ENCODE assay signal across 21 mouse cellular contexts in the genomic region with DNA sequence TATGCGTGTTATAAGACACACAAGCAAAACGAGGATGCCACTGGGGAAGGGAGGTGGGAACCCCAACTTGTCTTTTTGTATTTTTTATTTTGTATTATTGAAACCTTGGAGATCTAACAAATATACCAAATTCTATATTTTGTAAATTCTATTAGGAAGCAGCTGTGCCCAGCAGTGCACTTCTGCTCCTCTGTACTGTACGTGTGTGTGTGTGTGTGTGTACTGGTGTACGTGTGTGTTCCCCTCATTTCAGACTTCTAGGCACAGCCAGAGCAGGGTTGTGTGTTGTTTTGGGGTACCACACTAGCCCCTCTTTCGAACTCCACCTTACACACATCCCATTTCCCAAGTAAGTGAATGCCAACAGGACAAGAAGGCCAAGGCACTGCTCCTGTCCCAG. TPM values are rescaled to one million over a fixed set of nuclear protein-coding genes. Genes with fewer than 3 reads are reported as not detected.
DNase-seq lines count a peak whose midpoint lies in the region; ATAC-seq and TF ChIP-seq lines count a peak whose summit lies in the region.
"Had no signal": no experiment of that assay in that cellular context is flagged by ENCODE, and none has a peak within 500 bp of the region (broad histone marks: within the 10 kb centered on the region; RNA-seq: fewer than 3 reads in every experiment).

No protein-coding gene starts in this region.

- H3K9me3 ChIP-seq in forebrain, embryonic 11.5 days (ENCODE audit: control insufficient read depth, low read length): no peaks in the 10 kb centered on the region
- H3K9me3 ChIP-seq in forebrain, postnatal 0 days (ENCODE audit: low read length): no peaks in the 10 kb centered on the region
- H3K9me3 ChIP-seq in heart, embryonic 10.5 days: no peaks in the 10 kb centered on the region
- no peaks in the 10 kb centered on the region for H3K9me3 ChIP-seq in heart, embryonic 12.5 days (replicated peaks)
- H3K9me3 ChIP-seq: G1E had no signal

- H3K27ac ChIP-seq in forebrain, embryonic 11.5 days (ENCODE audit: low read depth, low read length): no peak overlapping the region
- H3K27ac ChIP-seq in forebrain, postnatal 0 days (ENCODE audit: low read depth, low read length): no peak overlapping the region
- no peak overlapping the region for H3K27ac ChIP-seq in heart, embryonic 10.5 days
- H3K27ac ChIP-seq in heart, embryonic 12.5 days (ENCODE audit: poor library complexity, severe bottlenecking): no peak overlapping the region

- peak; percentile 42 for DNase-seq in forebrain, embryonic 11.5 days (ENCODE audit: low spot score)
- no peak for DNase-seq in forebrain, postnatal 0 days
- DNase-seq in heart, adult 11 months: peak; percentile 55
- DNase-seq in heart, adult 8-10 months (ENCODE audit: low spot score): no peak
- DNase-seq in heart, embryonic 10.5 days (ENCODE audit: low spot score): peak; percentile 61
- DNase-seq: adrenal gland, adult 2 months; adrenal gland, adult 8-10 months; adrenal gland, postnatal 10 days; adrenal gland, postnatal 14 days; adrenal gland, postnatal 25 days; adrenal gland, postnatal 36 days; B cell, adult 2 months; cerebellum, adult 11 months; cerebellum, adult 11-12 months; cerebellum, adult 18-20 months had no signal

- 89% methylated on average over 5 of the region's 5 CpGs for WGBS in forebrain, embryonic 11.5 days
- WGBS in forebrain, postnatal 0 days: 93% methylated on average over 5 of the region's 5 CpGs
- WGBS in heart, embryonic 10.5 days: 88% methylated on average over 5 of the region's 5 CpGs
- 82% methylated on average over 5 of the region's 5 CpGs for WGBS in heart, embryonic 12.5 days

- H3K9ac ChIP-seq in forebrain, embryonic 11.5 days (ENCODE audit: low read length): no peak overlapping the region
- H3K9ac ChIP-seq in forebrain, postnatal 0 days: no peak overlapping the region
- no peak overlapping the region for H3K9ac ChIP-seq in heart, embryonic 12.5 days

- no peak overlapping the region for H3K4me3 ChIP-seq in forebrain, embryonic 11.5 days (ENCODE audit: low read depth, low read length)
- no peak overlapping the region for H3K4me3 ChIP-seq in forebrain, postnatal 0 days (ENCODE audit: low read depth, low read length)
- H3K4me3 ChIP-seq in heart, embryonic 10.5 days: no peak overlapping the region
- H3K4me3 ChIP-seq in heart, embryonic 12.5 days: no peak overlapping the region

- TF ChIP-seq CTCF in forebrain, postnatal 0 days (IDR thresholded peaks at IDR 0.05; ENCODE audit: low read depth): no peak

- no peaks in the 10 kb centered on the region for H3K27me3 ChIP-seq in forebrain, embryonic 11.5 days (ENCODE audit: control insufficient read depth, insufficient read depth, low read length)
- H3K27me3 ChIP-seq in forebrain, postnatal 0 days (ENCODE audit: insufficient read depth, low read length): no peaks in the 10 kb centered on the region
- H3K27me3 ChIP-seq in heart, embryonic 10.5 days (ENCODE audit: insufficient read depth, poor library complexity, severe bottlenecking): no peaks in the 10 kb centered on the region
- H3K27me3 ChIP-seq in heart, embryonic 12.5 days (replicated peaks): no peaks in the 10 kb centered on the region
- H3K27me3 ChIP-seq: CH12.LX, Patski had no signal

- no peak for ATAC-seq in forebrain, embryonic 11.5 days (replicated peaks; ENCODE audit: low FRiP score)
- no peak for ATAC-seq in forebrain, postnatal 0 days
- no peak for ATAC-seq in heart, embryonic 12.5 days (ENCODE audit: insufficient number of reproducible peaks, low FRiP score)
- ATAC-seq: activated CD4-positive, CD25-positive, alpha-beta regulatory T cell, adult 4 months; CD4-positive, CD25-positive, alpha-beta regulatory T cell, adult 4 months; Patski had no signal

- H3K36me3 ChIP-seq in forebrain, embryonic 11.5 days (ENCODE audit: control insufficient read depth, insufficient read depth, low read length): no peaks in the 10 kb centered on the region
- H3K36me3 ChIP-seq in forebrain, postnatal 0 days (ENCODE audit: insufficient read depth): peaks cover 31% of the 10 kb centered on the region
- H3K36me3 ChIP-seq in heart, embryonic 10.5 days: peaks cover 40% of the 10 kb centered on the region
- H3K36me3 ChIP-seq in heart, embryonic 12.5 days: peaks cover 47% of the 10 kb centered on the region

- no peaks in the 10 kb centered on the region for H3K4me1 ChIP-seq in forebrain, embryonic 11.5 days (replicated peaks; ENCODE audit: control insufficient read depth, insufficient read depth, low read length)
- H3K4me1 ChIP-seq in forebrain, postnatal 0 days (ENCODE audit: insufficient read depth): no peaks in the 10 kb centered on the region
- peaks cover 10% of the 10 kb centered on the region for H3K4me1 ChIP-seq in heart, embryonic 10.5 days
- H3K4me1 ChIP-seq in heart, embryonic 12.5 days (replicated peaks): peaks cover 13% of the 10 kb centered on the region

- H3K4me2 ChIP-seq in forebrain, embryonic 11.5 days (ENCODE audit: low read depth, low read length, severe bottlenecking): no peak overlapping the region
- H3K4me2 ChIP-seq in forebrain, postnatal 0 days (ENCODE audit: low read depth): no peak overlapping the region
- no peak overlapping the region for H3K4me2 ChIP-seq in heart, embryonic 12.5 days

RNA-seq across cellular contexts. Expression of a gene that starts 59.3 kb away (rescaled TPM):
- 40.7 and 45.4 TPM in 2 replicates for polyA plus RNA-seq in forebrain, embryonic 11.5 days (2014; fragmentation: Nextera tagmentation; extraction: Ambion mirVana)
- total RNA-seq in forebrain, postnatal 0 days (2014; rRNA removed): 20.9 and 30.0 TPM in 2 replicates
- 43.7 and 45.6 TPM in 2 replicates for polyA plus RNA-seq in forebrain, postnatal 0 days (2015; fragmentation: Nextera tagmentation; extraction: Ambion mirVana)
- total RNA-seq in heart, adult 8-10 months (2022): 10 to 100 TPM; 10.2 to 14.0 (median 10.7) TPM
- 31.2 and 32.8 TPM in 2 replicates for polyA plus RNA-seq in heart, embryonic 10.5 days (2016; fragmentation: Nextera tagmentation; extraction: Ambion mirVana)
- 32.8 and 33.7 TPM in 2 replicates for polyA plus RNA-seq in heart, embryonic 12.5 days (2016; fragmentation: Nextera tagmentation; extraction: Ambion mirVana)

Comparison
In these comparisons a context has a peak if more than half of its experiments do, and no peak if none do; other contexts are left out.
1. DNase-seq: peak in forebrain, embryonic 11.5 days (single experiment), heart, adult 11 months (single experiment) and heart, embryonic 10.5 days (single experiment); none in forebrain, postnatal 0 days (single experiment) and heart, adult 8-10 months (single experiment).